Mouse (Mus musculus) thymus, adult 2 months (tissue): Measurements from ENCODE around the gene Inca1.

Experiments
- CTCF ChIP-seq: fragments of 200-500 bp; IDR thresholded peaks from 2 replicates; pipeline ENCODE4 v1.5.1; 2012; ENCODE audit warnings: mild to moderate bottlenecking, control low read depth, low read length, moderate library complexity, borderline replicate concordance; ENCODE audit not compliant: control insufficient read depth, poor library complexity, insufficient read depth; ENCODE audit errors: extremely low read depth
- POLR2A ChIP-seq: fragments of 200-500 bp; IDR thresholded peaks from 2 replicates; pipeline ENCODE4 v1.6.1; 2012; ENCODE audit warnings: mild to moderate bottlenecking, low read length, control low read depth, moderate library complexity; ENCODE audit not compliant: control insufficient read depth, poor library complexity, insufficient read depth; ENCODE audit errors: extremely low read depth

- TF ChIP-seq CTCF, result 0 out of 2 replicates have a peak, but pooled peaks have one; percentile 19
- peak; percentile 93 for TF ChIP-seq POLR2A
Observed at GRCm38 (mm10) chr11:70654198-70654922, 45.6 kb downstream of the Inca1 start, which contains the start of gene Pfn1.
